Mouse (Mus musculus): ENCODE data around the gene Spats2l.

- TF ChIP-seq ETS1 (conservative IDR thresholded peaks at IDR 0.05; ENCODE audit: low read depth, low read length), result no peak
- TF ChIP-seq JUND (conservative IDR thresholded peaks at IDR 0.05; ENCODE audit: low read depth, low read length), result no peak
- TF ChIP-seq MAFK (IDR thresholded peaks at IDR 0.05; ENCODE audit: insufficient replicate concordance, low read length), result no peak
- TF ChIP-seq NELFE (IDR thresholded peaks at IDR 0.05; ENCODE audit: low read depth, low read length), result no peak
Measured at GRCm38 (mm10) chr1:57766396-57766795, 7.6 kb upstream of the Spats2l start.

Data from CH12.LX (cell line).